Mouse (Mus musculus) layer of hippocampus, adult 18-20 months (tissue): Measurements from ENCODE around the gene Eme1. TPM values are rescaled to one million over a fixed set of nuclear protein-coding genes. Genes with fewer than 3 reads are reported as not detected.
"Not testable (repeated sequence)": the region's sequence is repeated elsewhere in the genome, so short reads cannot be mapped to it uniquely, and the experiment has no call there.

Experiments
- DNase-seq, 2 experiments: peaks; one replicate each; pipeline ENCODE4 v3.0.0; 2022; ENCODE audit warnings: low spot score in 2 of 2
- long read RNA-seq: library from polyadenylated mRNA; stranded (forward); transcript quantifications from one replicate; pipeline ENCODE4 v2.0.0, GENCODE M21; 2021
- total RNA-seq, 2 experiments: library from RNA; stranded (reverse); gene quantifications; 2 replicates each; pipeline ENCODE4 v1.2.3; 2021

Eme1 gene
- total RNA-seq: under 1 TPM in 1 of 2 experiments, not detected in 1; 0.25 TPM
- long read RNA-seq: 0 reads

DNA sequence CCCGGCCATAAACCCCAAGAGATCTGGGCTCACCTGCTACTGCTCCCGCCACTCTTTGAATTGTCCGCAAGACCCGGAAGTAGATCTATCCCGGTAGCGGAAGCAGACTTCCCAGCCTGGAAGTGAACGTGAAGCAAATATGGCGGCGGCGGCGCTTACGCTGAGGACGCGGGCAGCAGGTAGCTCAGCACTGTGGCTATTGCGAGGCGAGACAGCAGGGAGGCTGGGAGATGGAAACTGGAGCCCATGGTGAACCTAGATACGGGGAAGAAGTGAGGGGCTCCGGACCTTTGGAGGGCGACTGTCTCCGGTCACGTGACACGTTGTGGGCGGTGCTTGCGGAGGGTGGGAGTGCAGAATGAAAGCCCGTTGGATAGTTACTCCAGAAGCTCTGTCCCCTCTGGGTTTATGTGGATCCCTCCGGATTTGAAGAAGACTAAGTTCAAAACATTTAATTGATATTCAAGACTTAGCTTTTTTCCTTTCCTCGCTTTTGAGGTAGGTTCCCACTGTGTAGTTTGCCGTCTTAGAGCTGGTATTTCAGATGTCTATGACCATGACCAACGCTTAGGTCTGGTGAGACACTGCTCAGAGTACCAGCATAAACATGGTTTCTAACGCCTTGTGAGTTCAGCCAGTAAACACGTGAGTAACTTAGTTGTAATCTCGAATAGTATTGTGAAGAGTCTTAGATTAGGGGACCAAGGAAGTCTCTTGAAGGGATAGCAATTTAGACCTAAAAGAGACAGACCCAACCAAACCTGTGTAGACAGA lies at the start of gene Eme1, which contains the start of gene Mrpl27:
TSS of gene Eme1 (minus strand) at position 302 of the 774 bp plus-strand sequence.
TSS of gene Mrpl27 (plus strand) at position 105 of the 774 bp plus-strand sequence.
- DNase-seq: peak; percentile 81 to 90

- no peak for DNase-seq
Observed at GRCm38 (mm10) chr11:94702216-94702610, 48.4 kb upstream of the Eme1 start.

GRCm38 (mm10) chr11:94701401-94702215 lies 47.8 kb upstream of the Eme1 start:
- no peak for DNase-seq

DNA sequence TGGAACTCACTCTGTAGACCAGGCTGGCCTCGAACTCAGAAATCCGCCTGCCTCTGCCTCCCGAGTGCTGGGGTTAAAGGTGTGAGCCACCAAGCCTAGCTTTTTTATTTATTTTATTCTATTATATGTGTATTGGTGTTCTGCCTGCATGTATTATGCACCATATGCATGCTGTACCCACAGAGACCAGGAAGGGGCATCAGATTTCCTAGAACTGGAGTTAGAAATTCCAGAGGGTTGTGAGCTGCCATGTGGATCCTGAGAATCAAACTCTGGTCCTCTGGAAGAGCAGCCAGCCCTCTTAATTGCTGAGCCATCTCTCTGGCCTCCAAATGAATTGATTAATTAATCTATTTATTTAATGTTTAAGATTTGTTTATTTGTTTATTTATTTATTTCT lies 45.6 kb upstream of the Eme1 start:
- DNase-seq: no peak

GRCm38 (mm10) chr11:94697703-94698464 lies 44.1 kb upstream of the Eme1 start:
- DNase-seq: no peak

DNA sequence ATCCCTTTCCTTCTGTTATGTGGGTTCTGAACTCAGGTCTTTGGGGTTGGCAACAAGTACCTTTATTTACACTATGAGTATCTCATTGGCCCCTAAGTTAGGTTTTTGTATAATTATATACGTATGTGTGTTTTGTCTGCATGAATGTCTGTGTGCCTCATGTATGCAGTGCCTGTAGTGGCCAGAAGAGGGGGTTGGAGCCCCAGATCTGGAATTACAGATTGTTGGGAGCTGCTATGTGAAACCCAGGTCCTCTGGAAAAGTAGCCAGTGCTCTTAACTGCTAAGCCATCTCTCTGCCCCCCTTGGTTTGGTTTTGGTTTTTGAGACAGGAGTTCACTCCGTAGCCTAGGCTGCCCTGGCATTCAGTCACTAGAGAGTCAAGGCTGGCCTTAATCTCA lies 43.4 kb upstream of the Eme1 start:
- no peak for DNase-seq

DNA sequence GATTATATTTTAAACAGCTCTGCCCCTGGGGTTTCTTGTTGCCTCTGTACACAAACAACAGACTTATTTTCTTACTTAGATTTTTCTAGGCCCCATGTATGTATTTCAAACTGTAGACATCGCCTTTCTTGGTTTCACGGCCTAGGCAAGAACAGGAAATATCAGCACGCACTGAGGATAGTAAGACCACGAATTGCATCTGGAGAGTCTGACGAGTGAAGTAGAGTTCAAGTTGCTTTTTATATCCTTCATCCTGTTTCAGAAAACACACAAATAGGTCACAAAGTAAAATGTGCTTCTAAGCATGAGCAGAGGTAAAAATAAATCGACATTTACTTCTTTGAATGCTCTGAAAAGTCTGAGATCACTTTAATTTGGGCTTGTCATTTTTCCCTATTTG lies 41.7 kb upstream of the Eme1 start:
- no peak for DNase-seq

GRCm38 (mm10) chr11:94692502-94692901 lies 38.7 kb upstream of the Eme1 start:
- DNase-seq: not testable (repeated sequence)

DNA sequence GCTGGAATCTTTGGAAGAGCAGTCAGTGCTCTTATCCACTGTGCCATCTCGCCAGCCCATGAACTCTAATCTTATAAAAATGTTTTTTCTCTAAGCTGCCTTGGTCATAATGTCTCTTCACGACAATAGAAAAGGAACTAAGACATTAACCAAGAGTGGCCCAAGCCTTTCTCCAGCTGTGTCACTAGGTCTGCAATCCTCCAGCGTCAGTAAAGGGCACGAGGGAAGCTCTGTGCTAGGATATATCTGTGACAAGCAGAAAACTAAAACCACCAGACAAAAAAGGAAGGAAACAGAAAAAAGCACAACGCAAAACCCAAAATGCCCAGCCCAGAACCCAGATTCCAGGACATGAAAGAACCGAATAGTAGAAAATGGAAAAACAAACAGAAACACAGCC lies 33.4 kb upstream of the Eme1 start:
- no peak for DNase-seq

- no peak for DNase-seq
Observed at GRCm38 (mm10) chr11:94682427-94682826, 28.7 kb upstream of the Eme1 start.

- DNase-seq: no peak
Observed at GRCm38 (mm10) chr11:94681640-94682039, 27.9 kb upstream of the Eme1 start.

GRCm38 (mm10) chr11:94680639-94681038 lies 26.9 kb upstream of the Eme1 start:
- DNase-seq: no peak

GRCm38 (mm10) chr11:94677607-94678145 lies 23.9 kb upstream of the Eme1 start:
- no peak for DNase-seq

DNA sequence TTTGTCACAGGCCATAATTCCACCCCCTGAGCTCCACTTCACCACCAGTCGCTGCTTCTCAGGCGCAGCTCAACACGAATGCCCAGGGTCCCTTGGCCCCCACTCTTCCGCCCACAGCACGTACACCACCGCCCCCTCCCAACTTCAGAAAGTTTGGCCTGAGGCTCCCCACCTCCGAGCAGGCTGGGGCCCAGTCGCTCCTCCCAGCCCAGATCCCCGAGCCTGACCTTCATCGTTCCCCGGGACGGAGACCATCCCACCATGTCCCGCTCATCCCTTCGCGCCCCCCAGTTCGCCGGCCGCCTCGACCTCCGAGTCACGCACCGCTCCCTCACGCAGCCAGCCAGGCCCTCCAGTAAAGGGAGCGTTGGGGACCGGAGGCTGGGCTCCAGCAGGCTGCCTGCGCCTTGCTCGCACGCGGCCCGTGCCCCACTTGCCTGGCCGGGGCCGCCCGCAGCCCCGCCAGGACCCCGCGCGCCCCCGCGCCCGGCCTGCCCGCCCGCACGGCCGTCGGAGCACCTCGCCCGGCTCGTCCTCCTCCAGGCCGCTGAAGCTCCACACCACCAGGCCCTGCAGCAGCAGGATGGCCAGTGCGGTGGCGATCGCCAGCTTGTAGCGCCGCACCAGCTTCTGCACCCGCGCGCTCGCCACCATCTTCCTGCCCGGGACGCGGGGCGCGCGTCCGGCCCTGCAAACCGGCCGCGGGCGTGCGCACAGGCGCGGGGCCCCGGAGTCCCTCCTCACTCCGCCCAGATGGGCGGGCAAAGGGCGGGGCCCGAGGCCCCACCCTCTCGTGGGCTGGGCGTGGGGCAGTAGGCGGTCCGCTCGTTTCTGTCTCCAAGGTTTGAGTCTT lies 23.2 kb upstream of the Eme1 start, which contains the start of gene Xylt2:
TSS of gene Xylt2 (minus strand) at position 762 of the 853 bp plus-strand sequence.
- DNase-seq: peak; percentile 87 to 91

DNA sequence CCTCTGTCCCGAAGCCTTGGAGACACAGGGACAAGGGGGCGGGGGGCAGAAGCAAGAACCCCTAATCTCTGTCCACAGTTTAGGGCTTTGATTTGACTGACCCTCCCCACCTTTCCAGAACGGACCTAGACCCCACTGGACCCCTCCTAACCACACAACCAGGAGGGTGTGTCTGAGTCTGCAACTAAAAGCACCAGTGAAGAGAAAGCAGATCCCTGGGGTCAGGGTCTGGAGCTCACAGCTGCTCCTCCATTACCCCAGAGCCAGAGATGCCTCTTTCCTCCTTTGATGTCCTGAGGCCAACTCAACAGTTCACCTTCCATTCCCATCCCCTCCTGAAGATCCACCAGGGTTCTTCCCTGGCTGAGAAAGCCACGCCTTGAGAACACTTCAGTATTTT lies 22.5 kb upstream of the Eme1 start:
- DNase-seq: no peak

GRCm38 (mm10) chr11:94675446-94675845 lies 21.7 kb upstream of the Eme1 start:
- DNase-seq: no peak

GRCm38 (mm10) chr11:94674984-94675383 lies 21.2 kb upstream of the Eme1 start:
- peak in 1 of 2 experiments; percentile 30 for DNase-seq

DNA sequence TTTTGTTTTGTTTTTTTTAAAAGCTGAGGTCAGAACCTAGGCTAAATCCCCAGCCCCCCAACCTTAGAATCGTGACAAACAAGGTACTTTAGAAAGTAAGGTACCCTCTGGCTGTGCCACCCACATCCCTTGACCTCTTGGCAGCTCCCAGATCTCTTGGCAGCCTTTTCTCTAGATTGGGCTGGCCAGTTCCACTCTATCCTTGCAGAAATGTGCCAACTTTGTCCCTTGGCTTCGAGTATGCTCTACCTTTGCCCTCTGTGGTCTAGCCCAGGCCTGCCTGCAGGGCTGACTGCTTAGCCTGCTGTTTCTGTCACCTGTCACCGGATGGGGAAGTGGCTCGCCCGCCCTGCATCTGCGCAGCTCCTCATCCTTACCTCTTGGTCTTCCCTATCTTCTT lies 11.5 kb upstream of the Eme1 start:
- DNase-seq: no peak

DNA sequence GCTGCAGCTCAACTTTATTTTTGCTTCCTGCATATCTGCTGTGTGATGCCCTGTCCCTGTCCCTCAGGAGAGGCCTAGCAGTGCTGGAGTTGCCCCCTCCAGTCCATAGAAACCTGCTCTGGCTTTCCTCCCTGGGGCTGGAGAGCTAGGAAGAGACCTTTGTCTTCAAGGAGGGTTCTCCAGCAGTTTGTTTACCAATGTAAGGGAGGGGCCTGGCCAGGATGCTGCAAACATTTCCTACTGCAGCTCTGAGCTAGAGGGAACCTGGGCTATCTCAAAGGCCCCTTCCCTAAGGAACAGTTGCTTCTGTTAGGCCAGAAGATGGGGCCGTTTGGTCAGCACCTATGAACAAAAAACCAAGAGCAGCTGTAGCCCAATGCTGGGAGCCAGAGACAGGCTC lies 7.6 kb upstream of the Eme1 start:
- no peak for DNase-seq

DNA sequence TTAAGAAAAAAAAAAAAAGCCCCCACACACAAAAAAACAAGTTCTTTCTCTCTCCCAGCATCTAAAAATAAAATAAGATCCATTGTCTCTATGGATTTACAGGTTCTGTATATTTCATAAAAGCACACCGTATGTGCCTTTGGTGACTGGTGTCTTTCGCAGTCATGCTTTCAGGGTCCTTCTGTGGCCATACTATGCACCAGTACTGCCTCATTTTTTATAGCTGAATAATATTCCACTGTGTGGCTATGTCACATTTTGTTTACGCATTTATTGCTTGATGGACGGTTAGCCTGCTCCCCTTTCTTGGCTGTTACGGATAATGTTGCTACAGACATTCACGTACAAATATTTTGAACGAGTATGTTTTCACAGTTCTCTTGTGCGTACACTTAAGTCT lies 791 bp downstream of the Eme1 start:
- DNase-seq: no peak
